In the genomic region with DNA sequence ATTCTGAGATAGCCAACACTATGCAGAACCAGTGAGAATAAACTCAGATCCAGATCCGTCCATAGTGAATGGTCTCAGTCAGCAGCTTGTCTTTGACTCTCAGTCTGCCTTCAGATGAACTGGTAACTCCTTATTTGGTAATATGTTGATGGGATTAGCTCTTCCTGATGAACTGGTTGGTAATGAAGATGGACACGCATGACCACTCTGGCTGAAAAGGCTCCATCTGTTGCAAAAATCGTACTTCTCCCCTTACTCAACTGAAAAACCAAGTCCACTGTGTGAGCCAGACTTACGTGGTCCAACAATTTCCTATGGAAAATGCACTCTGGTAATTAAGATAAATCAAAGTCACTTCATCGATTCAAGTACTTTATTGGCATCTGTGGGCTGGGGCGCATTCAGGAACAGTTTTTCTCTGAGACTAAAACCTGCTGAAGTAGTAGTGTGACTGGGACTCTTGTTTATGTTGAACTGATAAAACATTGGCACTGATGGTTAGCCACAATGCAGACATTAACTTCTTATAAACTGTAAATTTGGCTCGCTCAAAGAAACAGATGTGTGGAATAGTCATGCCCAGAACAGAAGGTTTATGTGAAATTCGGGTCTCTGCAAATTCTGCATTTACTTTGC, we compare ENCODE assay signal across 24 mouse cellular contexts. TPM values are rescaled to one million over a fixed set of nuclear protein-coding genes. Genes with fewer than 3 reads are reported as not detected.
DNase-seq lines count a peak whose midpoint lies in the region; ATAC-seq and TF ChIP-seq lines count a peak whose summit lies in the region.
"Had no signal": no experiment of that assay in that cellular context is flagged by ENCODE, and none has a peak within 500 bp of the region (broad histone marks: within the 10 kb centered on the region; RNA-seq: fewer than 3 reads in every experiment).

No protein-coding gene starts in this region.

- H3K9me3 ChIP-seq in embryonic facial prominence, embryonic 14.5 days (ENCODE audit: control insufficient read depth, low read length), result no peaks in the 10 kb centered on the region
- no peaks in the 10 kb centered on the region for H3K9me3 ChIP-seq in embryonic facial prominence, embryonic 10.5 days
- H3K9me3 ChIP-seq in lung, embryonic 14.5 days (ENCODE audit: low read depth, low read length), result no peaks in the 10 kb centered on the region
- no peaks in the 10 kb centered on the region for H3K9me3 ChIP-seq in neural tube, embryonic 12.5 days
- no peaks in the 10 kb centered on the region for H3K9me3 ChIP-seq in neural tube, embryonic 15.5 days (replicated peaks)
- H3K9me3 ChIP-seq: embryonic facial prominence, embryonic 13.5 days; intestine, embryonic 15.5 days had no signal

- WGBS in embryonic facial prominence, embryonic 14.5 days, result 78% methylated on average over 8 of the region's 8 CpGs
- 83% methylated on average over 8 of the region's 8 CpGs for WGBS in embryonic facial prominence, embryonic 10.5 days
- 52% methylated on average over 8 of the region's 8 CpGs for WGBS in lung, embryonic 14.5 days
- 80% methylated on average over 8 of the region's 8 CpGs for WGBS in neural tube, embryonic 12.5 days
- 79% methylated on average over 8 of the region's 8 CpGs for WGBS in neural tube, embryonic 15.5 days

- TF ChIP-seq CTCF in lung, embryonic 14.5 days (IDR thresholded peaks at IDR 0.05; ENCODE audit: low read depth), result no peak

- peak; percentile 3 for DNase-seq in embryonic facial prominence, embryonic 14.5 days (ENCODE audit: low spot score)
- no peak for DNase-seq in embryonic facial prominence, embryonic 10.5 days (ENCODE audit: low spot score)
- DNase-seq in lung, embryonic 14.5 days, result peak; percentile 74
- DNase-seq in lung, postnatal 10 days, result no peak
- peak; percentile 59 for DNase-seq in retina, postnatal 1 day
- no peak for DNase-seq in frontal cortex, postnatal 10 days (ENCODE audit: low spot score in 2 of 2)
- DNase-seq: adrenal gland, postnatal 25 days; cerebellum, adult 9-10 months; gastrocnemius, postnatal 10 days; heart, adult 11 months; kidney, adult 8-10 months; kidney, postnatal 25 days; right cerebral cortex, adult 18-20 months; right cerebral cortex, postnatal 4 days; thymus, postnatal 25 days had no signal

- no peak for ATAC-seq in embryonic facial prominence, embryonic 14.5 days (ENCODE audit: low read depth)
- ATAC-seq in lung, embryonic 14.5 days (ENCODE audit: insufficient read depth), result peak; percentile 68
- ATAC-seq in neural tube, embryonic 12.5 days (ENCODE audit: low FRiP score, low read depth), result 0 out of 2 replicates have a peak, but pooled peaks have one; percentile 25
- ATAC-seq in neural tube, embryonic 15.5 days (ENCODE audit: low FRiP score), result no peak
- ATAC-seq: CD4-positive, CD25-positive, alpha-beta regulatory T cell, adult 4 months; forebrain, embryonic 14.5 days; intestine, embryonic 15.5 days had no signal

- no peaks in the 10 kb centered on the region for H3K27me3 ChIP-seq in embryonic facial prominence, embryonic 14.5 days (replicated peaks; ENCODE audit: control insufficient read depth, insufficient read depth, low read length)
- no peaks in the 10 kb centered on the region for H3K27me3 ChIP-seq in embryonic facial prominence, embryonic 10.5 days (replicated peaks; ENCODE audit: low read depth, poor library complexity, severe bottlenecking)
- H3K27me3 ChIP-seq in lung, embryonic 14.5 days (ENCODE audit: insufficient read depth, low read length), result no peaks in the 10 kb centered on the region
- H3K27me3 ChIP-seq in neural tube, embryonic 12.5 days (replicated peaks), result no peaks in the 10 kb centered on the region
- H3K27me3 ChIP-seq in neural tube, embryonic 15.5 days (replicated peaks), result no peaks in the 10 kb centered on the region
- H3K27me3 ChIP-seq: embryonic facial prominence, embryonic 13.5 days; intestine, embryonic 15.5 days had no signal

- H3K4me1 ChIP-seq in embryonic facial prominence, embryonic 14.5 days (ENCODE audit: control insufficient read depth, insufficient read depth, low read length), result no peaks in the 10 kb centered on the region
- H3K4me1 ChIP-seq in embryonic facial prominence, embryonic 10.5 days, result no peaks in the 10 kb centered on the region
- peaks cover 4% of the 10 kb centered on the region; the same call in 1 of the 2 replicates for H3K4me1 ChIP-seq in lung, embryonic 14.5 days (ENCODE audit: insufficient read depth)
- no peaks in the 10 kb centered on the region for H3K4me1 ChIP-seq in neural tube, embryonic 12.5 days
- H3K4me1 ChIP-seq in neural tube, embryonic 15.5 days, result no peaks in the 10 kb centered on the region
- H3K4me1 ChIP-seq: embryonic facial prominence, embryonic 13.5 days; intestine, embryonic 15.5 days had no signal

- no peak overlapping the region for H3K27ac ChIP-seq in embryonic facial prominence, embryonic 14.5 days (replicated peaks; ENCODE audit: low read depth, low read length)
- H3K27ac ChIP-seq in embryonic facial prominence, embryonic 10.5 days (replicated peaks), result no peak overlapping the region
- peak overlapping the region; percentile 52; the same call in 1 of the 2 replicates for H3K27ac ChIP-seq in lung, embryonic 14.5 days (ENCODE audit: low read depth)
- H3K27ac ChIP-seq in neural tube, embryonic 12.5 days, result no peak overlapping the region
- H3K27ac ChIP-seq in neural tube, embryonic 15.5 days (replicated peaks), result no peak overlapping the region
- H3K27ac ChIP-seq: embryonic facial prominence, embryonic 13.5 days; hindbrain, embryonic 14.5 days; intestine, embryonic 15.5 days; layer of hippocampus, adult 2 months had no signal

- H3K4me3 ChIP-seq in embryonic facial prominence, embryonic 14.5 days (ENCODE audit: low read depth, low read length), result no peak overlapping the region
- H3K4me3 ChIP-seq in embryonic facial prominence, embryonic 10.5 days, result no peak overlapping the region
- H3K4me3 ChIP-seq in lung, embryonic 14.5 days (ENCODE audit: low read depth, low read length), result no peak overlapping the region
- no peak overlapping the region for H3K4me3 ChIP-seq in neural tube, embryonic 12.5 days
- no peak overlapping the region for H3K4me3 ChIP-seq in neural tube, embryonic 15.5 days (replicated peaks)
- H3K4me3 ChIP-seq: embryonic facial prominence, embryonic 13.5 days; intestine, embryonic 15.5 days; layer of hippocampus, adult 2 months had no signal

- H3K36me3 ChIP-seq in embryonic facial prominence, embryonic 14.5 days (ENCODE audit: control insufficient read depth, insufficient read depth, low read length), result peaks cover 23% of the 10 kb centered on the region; the same call in 1 of the 2 replicates
- peaks cover 25% of the 10 kb centered on the region for H3K36me3 ChIP-seq in embryonic facial prominence, embryonic 10.5 days (replicated peaks)
- peaks cover 25% of the 10 kb centered on the region; the same call in 1 of the 2 replicates for H3K36me3 ChIP-seq in lung, embryonic 14.5 days (ENCODE audit: insufficient read depth)
- peaks cover 8% of the 10 kb centered on the region for H3K36me3 ChIP-seq in neural tube, embryonic 12.5 days
- peaks cover 13% of the 10 kb centered on the region; the same call in 1 of the 2 replicates for H3K36me3 ChIP-seq in neural tube, embryonic 15.5 days

- H3K9ac ChIP-seq in embryonic facial prominence, embryonic 14.5 days (ENCODE audit: low read depth, low read length), result no peak overlapping the region
- no peak overlapping the region for H3K9ac ChIP-seq in lung, embryonic 14.5 days
- no peak overlapping the region for H3K9ac ChIP-seq in neural tube, embryonic 12.5 days
- H3K9ac ChIP-seq in neural tube, embryonic 15.5 days (replicated peaks), result no peak overlapping the region
- H3K9ac ChIP-seq: embryonic facial prominence, embryonic 13.5 days; hindbrain, embryonic 14.5 days; intestine, embryonic 15.5 days had no signal

- no peak overlapping the region for H3K4me2 ChIP-seq in embryonic facial prominence, embryonic 14.5 days (ENCODE audit: low read depth, low read length)
- no peak overlapping the region for H3K4me2 ChIP-seq in lung, embryonic 14.5 days
- H3K4me2 ChIP-seq in neural tube, embryonic 12.5 days (replicated peaks), result no peak overlapping the region
- no peak overlapping the region for H3K4me2 ChIP-seq in neural tube, embryonic 15.5 days
- H3K4me2 ChIP-seq: embryonic facial prominence, embryonic 13.5 days; heart, embryonic 11.5 days; hindbrain, embryonic 14.5 days; intestine, embryonic 15.5 days had no signal

RNA-seq across cellular contexts. Expression of gene Tfg, which starts 36.1 kb away (rescaled TPM):
- 157 and 159 TPM in 2 replicates for polyA plus RNA-seq in embryonic facial prominence, embryonic 14.5 days (2014; fragmentation: Nextera tagmentation; extraction: Ambion mirVana)
- polyA plus RNA-seq in embryonic facial prominence, embryonic 10.5 days (2016; fragmentation: Nextera tagmentation; extraction: Ambion mirVana), result 159 and 168 TPM in 2 replicates
- 147 and 148 TPM in 2 replicates for polyA plus RNA-seq in lung, embryonic 14.5 days (2014; fragmentation: Nextera tagmentation; extraction: Ambion mirVana)
- polyA plus RNA-seq in neural tube, embryonic 12.5 days (2016; fragmentation: Nextera tagmentation; extraction: Ambion mirVana), result 153 and 172 TPM in 2 replicates
- polyA plus RNA-seq in neural tube, embryonic 15.5 days (2015; fragmentation: Nextera tagmentation; extraction: Ambion mirVana), result 157 and 159 TPM in 2 replicates

Comparison
In these comparisons a context has a peak if more than half of its experiments do, and no peak if none do; other contexts are left out.
1. ATAC-seq: peak in lung, embryonic 14.5 days (single experiment) and neural tube, embryonic 12.5 days (single experiment); none in embryonic facial prominence, embryonic 14.5 days (single experiment) and neural tube, embryonic 15.5 days (single experiment).
2. DNase-seq: peak in embryonic facial prominence, embryonic 14.5 days (single experiment), lung, embryonic 14.5 days (single experiment) and retina, postnatal 1 day (single experiment); none in embryonic facial prominence, embryonic 10.5 days (single experiment), lung, postnatal 10 days (single experiment) and frontal cortex, postnatal 10 days (0 of 2).